10 mouse cellular contexts compared by ENCODE assay signal in the genomic region with DNA sequence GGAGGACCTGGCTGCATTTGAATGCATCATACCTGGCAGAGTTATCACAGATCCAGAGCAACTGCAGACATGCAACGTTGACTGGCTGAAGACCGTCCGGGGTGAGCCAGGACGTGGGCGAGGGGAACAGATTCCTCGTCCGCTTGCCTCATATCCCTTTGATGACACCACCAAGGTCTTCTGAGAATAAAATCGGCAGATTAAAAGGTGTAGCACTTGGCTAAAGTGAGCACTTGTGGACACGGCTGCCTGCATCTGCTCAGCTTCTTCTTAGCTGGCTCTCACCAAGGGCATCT. TPM values are rescaled to one million over a fixed set of nuclear protein-coding genes. Genes with fewer than 3 reads are reported as not detected.
DNase-seq lines count a peak whose midpoint lies in the region; ATAC-seq and TF ChIP-seq lines count a peak whose summit lies in the region.
"Had no signal": no experiment of that assay in that cellular context is flagged by ENCODE, and none has a peak within 500 bp of the region (broad histone marks: within the 10 kb centered on the region; RNA-seq: fewer than 3 reads in every experiment).

No protein-coding gene starts in this region.

- no peak overlapping the region for H3K9ac ChIP-seq in heart, embryonic 12.5 days
- H3K9ac ChIP-seq in ES-Bruce4 (ENCODE audit: low read depth, poor library complexity, severe bottlenecking) = peak overlapping the region; percentile 35; the same call in 1 of the 2 replicates
- H3K9ac ChIP-seq in forebrain, embryonic 12.5 days = 0 out of 2 replicates have a peak overlapping the region, but pooled peaks have one; percentile 56
- H3K9ac ChIP-seq in liver, embryonic 13.5 days = peak overlapping the region; percentile 78; the same call in 1 of the 2 replicates

- no peak for TF ChIP-seq CTCF in ES-Bruce4 (IDR thresholded peaks at IDR 0.05; ENCODE audit: low read depth, low read length)

- no peak for TF ChIP-seq POLR2A in ES-Bruce4 (IDR thresholded peaks at IDR 0.05; ENCODE audit: insufficient read depth, low read length)

- H3K27ac ChIP-seq in heart, embryonic 12.5 days (ENCODE audit: poor library complexity, severe bottlenecking) = no peak overlapping the region
- no peak overlapping the region for H3K27ac ChIP-seq in ES-Bruce4 (ENCODE audit: insufficient read depth, low read length)
- no peak overlapping the region for H3K27ac ChIP-seq in forebrain, embryonic 12.5 days
- H3K27ac ChIP-seq in liver, embryonic 13.5 days = 0 out of 2 replicates have a peak overlapping the region, but pooled peaks have one; percentile 100

- 94% methylated on average over 9 of the region's 9 CpGs for WGBS in heart, embryonic 12.5 days
- WGBS in forebrain, embryonic 12.5 days = 94% methylated on average over 9 of the region's 9 CpGs
- WGBS in liver, embryonic 13.5 days (ENCODE audit: insufficient replicate concordance) = 90% methylated on average over 9 of the region's 9 CpGs

- peaks cover 12% of the 10 kb centered on the region; the same call in 1 of the 2 replicates for H3K4me1 ChIP-seq in heart, embryonic 12.5 days (replicated peaks)
- H3K4me1 ChIP-seq in ES-Bruce4 (ENCODE audit: control insufficient read depth, insufficient read depth, low read length) = no peaks in the 10 kb centered on the region
- peaks cover 15% of the 10 kb centered on the region; the same call in 1 of the 2 replicates for H3K4me1 ChIP-seq in forebrain, embryonic 12.5 days
- H3K4me1 ChIP-seq in liver, embryonic 13.5 days (replicated peaks) = peaks cover 32% of the 10 kb centered on the region

- intact Hi-C loops in heart, postnatal 36 days (cut with DNase I) = no loop called here

- H3K9me3 ChIP-seq in heart, embryonic 12.5 days (replicated peaks) = no peaks in the 10 kb centered on the region
- no peaks in the 10 kb centered on the region for H3K9me3 ChIP-seq in ES-Bruce4 (replicated peaks; ENCODE audit: control insufficient read depth, insufficient read depth, low read length, poor library complexity, severe bottlenecking)
- no peaks in the 10 kb centered on the region for H3K9me3 ChIP-seq in forebrain, embryonic 12.5 days
- no peaks in the 10 kb centered on the region for H3K9me3 ChIP-seq in liver, embryonic 13.5 days (replicated peaks)

- H3K4me3 ChIP-seq in heart, embryonic 12.5 days = peak overlapping the region; percentile 63
- H3K4me3 ChIP-seq in ES-Bruce4 (ENCODE audit: low read depth, low read length) = peak overlapping the region; percentile 69
- no peak overlapping the region for H3K4me3 ChIP-seq in forebrain, embryonic 12.5 days (replicated peaks)
- peak overlapping the region; percentile 69 for H3K4me3 ChIP-seq in liver, embryonic 13.5 days (replicated peaks)

- peaks cover 3% of the 10 kb centered on the region for H3K36me3 ChIP-seq in heart, embryonic 12.5 days
- H3K36me3 ChIP-seq in ES-Bruce4 (ENCODE audit: control insufficient read depth, insufficient read depth, low read length, poor library complexity, severe bottlenecking) = no peaks in the 10 kb centered on the region
- 0 out of 2 replicates have a peak, but pooled peaks cover 3% of the 10 kb centered on the region for H3K36me3 ChIP-seq in forebrain, embryonic 12.5 days (replicated peaks)
- peaks cover 2% of the 10 kb centered on the region for H3K36me3 ChIP-seq in liver, embryonic 13.5 days

- DNase-seq in heart, postnatal 36 days = no peak
- no peak for DNase-seq in liver, embryonic 13.5 days
- DNase-seq in ovary, postnatal 36 days (ENCODE audit: low spot score) = no peak
- no peak for DNase-seq in left cerebral cortex, adult 11 months (ENCODE audit: low spot score)
- no peak for DNase-seq in spleen, adult 12 weeks (ENCODE audit: low spot score)
- DNase-seq: gastrocnemius, postnatal 36 days had no signal

- no peaks in the 10 kb centered on the region for H3K27me3 ChIP-seq in heart, embryonic 12.5 days (replicated peaks)
- no peaks in the 10 kb centered on the region for H3K27me3 ChIP-seq in ES-Bruce4 (ENCODE audit: control insufficient read depth, insufficient read depth, low read length, poor library complexity, severe bottlenecking)
- no peaks in the 10 kb centered on the region for H3K27me3 ChIP-seq in forebrain, embryonic 12.5 days
- H3K27me3 ChIP-seq in liver, embryonic 13.5 days = no peaks in the 10 kb centered on the region

- peak overlapping the region; percentile 74 for H3K4me2 ChIP-seq in heart, embryonic 12.5 days
- H3K4me2 ChIP-seq in forebrain, embryonic 12.5 days = peak overlapping the region; percentile 60; the same call in 1 of the 2 replicates
- H3K4me2 ChIP-seq in liver, embryonic 13.5 days = peak overlapping the region; percentile 90

- no peak for TF ChIP-seq EP300 in ES-Bruce4 (IDR thresholded peaks at IDR 0.05; ENCODE audit: insufficient read depth, low read depth, low read length)

- no peak for ATAC-seq in heart, embryonic 12.5 days (ENCODE audit: insufficient number of reproducible peaks, low FRiP score)
- ATAC-seq in forebrain, embryonic 12.5 days (ENCODE audit: low FRiP score) = no peak
- no peak for ATAC-seq in liver, embryonic 13.5 days (ENCODE audit: low read depth)

RNA-seq across cellular contexts. Expression of gene D2hgdh, which starts 1.8 kb away (rescaled TPM):
- polyA plus RNA-seq in heart, embryonic 12.5 days (2016; fragmentation: Nextera tagmentation; extraction: Ambion mirVana) = 15.5 and 16.4 TPM in 2 replicates
- 10 to 100 TPM; 32.9 to 46.5 TPM for total RNA-seq in heart, postnatal 36 days (2021)
- 17.6 and 23.4 TPM in 2 replicates for polyA plus RNA-seq in ES-Bruce4 (2011; ENCODE audit: insufficient read depth, insufficient read length, low read depth, missing spikeins)
- polyA plus RNA-seq in forebrain, embryonic 12.5 days (2016; fragmentation: Nextera tagmentation; extraction: Ambion mirVana) = 13.2 and 13.9 TPM in 2 replicates
- polyA plus RNA-seq in liver, embryonic 13.5 days (2015; fragmentation: Nextera tagmentation; extraction: Ambion mirVana) = 5.8 and 6.1 TPM in 2 replicates

RNA-seq across cellular contexts. Expression of gene Ing5, which starts 22.7 kb away (rescaled TPM):
- polyA plus RNA-seq in heart, embryonic 12.5 days (2016; fragmentation: Nextera tagmentation; extraction: Ambion mirVana) = 16.6 and 16.9 TPM in 2 replicates
- total RNA-seq in heart, postnatal 36 days (2021) = 10 to 100 TPM; 10.3 to 15.8 TPM
- polyA plus RNA-seq in ES-Bruce4 (2011; ENCODE audit: insufficient read depth, insufficient read length, low read depth, missing spikeins) = 33.9 and 34.2 TPM in 2 replicates
- 19.4 and 20.9 TPM in 2 replicates for polyA plus RNA-seq in forebrain, embryonic 12.5 days (2016; fragmentation: Nextera tagmentation; extraction: Ambion mirVana)
- polyA plus RNA-seq in liver, embryonic 13.5 days (2015; fragmentation: Nextera tagmentation; extraction: Ambion mirVana) = 12.3 and 13.0 TPM in 2 replicates

RNA-seq across cellular contexts. Expression of gene Dtymk, which starts 24.8 kb away (rescaled TPM):
- polyA plus RNA-seq in heart, embryonic 12.5 days (2016; fragmentation: Nextera tagmentation; extraction: Ambion mirVana) = 183 and 191 TPM in 2 replicates
- 10 to 100 TPM; 20.9 to 22.0 TPM for total RNA-seq in heart, postnatal 36 days (2021)
- 179 and 191 TPM in 2 replicates for polyA plus RNA-seq in ES-Bruce4 (2011; ENCODE audit: insufficient read depth, insufficient read length, low read depth, missing spikeins)
- 241 and 246 TPM in 2 replicates for polyA plus RNA-seq in forebrain, embryonic 12.5 days (2016; fragmentation: Nextera tagmentation; extraction: Ambion mirVana)
- 169 and 181 TPM in 2 replicates for polyA plus RNA-seq in liver, embryonic 13.5 days (2015; fragmentation: Nextera tagmentation; extraction: Ambion mirVana)

RNA-seq across cellular contexts. Expression of gene Gal3st2, which starts 34.6 kb away (rescaled TPM):
- polyA plus RNA-seq in heart, embryonic 12.5 days (2016; fragmentation: Nextera tagmentation; extraction: Ambion mirVana) = 0.08 TPM in 1 of 2 replicates, not detected in the other
- under 1 TPM; 0.11 to 0.31 TPM for total RNA-seq in heart, postnatal 36 days (2021)
- polyA plus RNA-seq in ES-Bruce4 (2011; ENCODE audit: insufficient read depth, insufficient read length, low read depth, missing spikeins) = not detected in 2 replicates
- polyA plus RNA-seq in forebrain, embryonic 12.5 days (2016; fragmentation: Nextera tagmentation; extraction: Ambion mirVana) = not detected in 2 replicates
- polyA plus RNA-seq in liver, embryonic 13.5 days (2015; fragmentation: Nextera tagmentation; extraction: Ambion mirVana) = not detected in 2 replicates
- total RNA-seq: gastrocnemius, postnatal 36 days; MEL had no signal
